Mouse (Mus musculus) cerebellum, adult 2 months (tissue): ENCODE data around the gene 3110040M04Rik.
"Not testable (repeated sequence)": the region's sequence is repeated elsewhere in the genome, so short reads cannot be mapped to it uniquely, and the experiment has no call there.

Source experiments
- CTCF ChIP-seq: fragments of 200-500 bp; IDR thresholded peaks from 2 replicates; pipeline ENCODE4 v1.5.1; 2011; ENCODE audit warnings: low read depth, mild to moderate bottlenecking, control low read depth, low read length, moderate library complexity, borderline replicate concordance; ENCODE audit not compliant: insufficient read depth
- POLR2A ChIP-seq: fragments of 200-500 bp; IDR thresholded peaks from 2 replicates; pipeline ENCODE4 v1.6.1; 2011; ENCODE audit warnings: low read length, control low read depth, borderline replicate concordance; ENCODE audit not compliant: insufficient read depth

DNA sequence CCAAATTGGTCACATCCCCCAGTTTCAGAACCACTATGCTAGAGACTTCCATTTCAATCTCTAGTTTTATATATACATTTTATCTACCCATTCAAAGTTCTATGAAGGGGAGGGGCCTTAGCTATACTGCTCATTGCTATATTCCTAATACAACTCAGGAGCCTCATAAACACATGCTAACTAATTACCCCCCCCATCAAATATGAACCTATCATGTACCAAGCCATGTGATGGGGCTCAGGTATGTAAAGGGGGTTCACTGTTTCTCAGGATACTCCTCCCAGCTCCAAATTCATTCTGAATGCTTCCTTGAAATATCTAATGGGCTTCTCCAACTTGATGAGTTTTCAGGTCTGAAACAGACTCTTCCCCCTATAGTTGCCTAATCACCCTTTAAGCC is 3.3 kb upstream of the 3110040M04Rik start:
- TF ChIP-seq POLR2A, CTCF: not testable (repeated sequence)
